Mouse (Mus musculus): ENCODE measurements around the gene Stub1.

DNA sequence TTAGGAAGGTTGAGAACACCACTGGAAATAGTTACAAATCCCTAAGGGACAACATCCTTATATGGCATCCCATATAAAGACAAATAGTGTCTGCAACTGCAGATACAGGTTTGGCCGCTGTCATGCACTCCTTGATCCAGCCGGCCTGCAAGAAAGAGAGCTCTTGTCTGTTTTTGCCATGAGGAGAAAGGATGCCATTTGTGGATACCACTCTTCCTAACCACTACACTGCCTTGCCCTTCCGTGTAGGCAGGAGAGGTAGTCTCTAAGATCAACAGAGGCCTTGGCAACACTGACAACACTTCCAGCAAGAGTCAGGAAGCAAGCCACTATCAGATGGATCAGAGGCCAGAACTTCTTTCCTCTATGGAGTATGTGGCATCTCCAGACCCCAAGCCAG lies 46.9 kb downstream of the Stub1 start, which contains the start of gene Ccdc78:
- TF ChIP-seq CTCF (IDR thresholded peaks at IDR 0.05; ENCODE audit: low read depth) = no peak
- no peak for TF ChIP-seq EP300 (IDR thresholded peaks at IDR 0.05; ENCODE audit: low read depth)
